Mouse (Mus musculus): ENCODE data around the gene Cmklr1.

- TF ChIP-seq EP300 (optimal IDR thresholded peaks at IDR 0.05) (no peak), CTCF (IDR thresholded peaks at IDR 0.05; ENCODE audit: low read depth) (no peak)
These were observed 22.2 kb upstream of the Cmklr1 start for GRCm38 (mm10) chr5:113672456-113672855.

Data from stomach, postnatal 0 days (tissue).